1 mouse cellular context compared by ENCODE assay signal in genomic region chr7:25805631-25806343, GRCm38 (mm10).
TF ChIP-seq lines count a peak whose summit lies in the region.

No protein-coding gene starts in this region.

TF ChIP-seq in CH12.LX, 34 proteins besides CTCF, POLR2A, EP300 and RAD21:
- TF ChIP-seq ZNF384 (IDR thresholded peaks at IDR 0.05; ENCODE audit: low read depth, low read length) (peak; percentile 58), E2F4 (IDR thresholded peaks at IDR 0.05; ENCODE audit: insufficient replicate concordance, low read depth, low read length) (no peak), USF2 (conservative IDR thresholded peaks at IDR 0.05; ENCODE audit: low read depth, low read length) (no peak), TBP (conservative IDR thresholded peaks at IDR 0.05; ENCODE audit: low read depth, low read length) (no peak), POLR2AphosphoS2 (IDR thresholded peaks at IDR 0.05; ENCODE audit: low read depth, low read length) (no peak), ETS1 (conservative IDR thresholded peaks at IDR 0.05; ENCODE audit: low read depth, low read length) (no peak), USF1 (IDR thresholded peaks at IDR 0.05; ENCODE audit: low read depth, low read length) (no peak), ZC3H11A (IDR thresholded peaks at IDR 0.05; ENCODE audit: low read depth, low read length) (peak; percentile 38), JUN (IDR thresholded peaks at IDR 0.05; ENCODE audit: insufficient read depth, low read depth, low read length) (no peak), GABPA (IDR thresholded peaks at IDR 0.05; ENCODE audit: insufficient replicate concordance, low read depth, low read length) (no peak), MAX (IDR thresholded peaks at IDR 0.05; ENCODE audit: low read length) (no peak), KAT2A (IDR thresholded peaks at IDR 0.05; ENCODE audit: insufficient replicate concordance, low read length) (no peak), NRF1 (IDR thresholded peaks at IDR 0.05; ENCODE audit: low read depth, low read length) (no peak), NELFE (IDR thresholded peaks at IDR 0.05; ENCODE audit: low read depth, low read length) (no peak), PAX5 (IDR thresholded peaks at IDR 0.05; ENCODE audit: low read length) (no peak), MEF2A (IDR thresholded peaks at IDR 0.05; ENCODE audit: borderline replicate concordance, low read depth, low read length) (no peak), ZMIZ1 (IDR thresholded peaks at IDR 0.05; ENCODE audit: low read depth, low read length) (no peak), SMC3 (IDR thresholded peaks at IDR 0.05; ENCODE audit: low read depth, low read length) (peak; percentile 83), MXI1 (IDR thresholded peaks at IDR 0.05; ENCODE audit: low read depth, low read length) (no peak), MYC (IDR thresholded peaks at IDR 0.05; ENCODE audit: low read depth, low read length) (no peak)
